Mouse (Mus musculus) liver (tissue): ENCODE measurements around the gene Phospho2.
"Not testable (repeated sequence)": the region's sequence is repeated elsewhere in the genome, so short reads cannot be mapped to it uniquely, and the experiment has no call there.

Experiments used
- DNase-seq: peaks from one replicate; pipeline ENCODE4 v3.0.0-alpha.2; 2020; ENCODE audit warnings: mixed read lengths

Gene Phospho2

GRCm38 (mm10) chr2:69789429-69790069 lies at the start of gene Phospho2, which contains the start of gene Ccdc173:
Gene Phospho2 (plus strand): TSS chr2:69789623.
Gene Ccdc173 (minus strand): TSS chr2:69789575.
- DNase-seq = peak; percentile 99

GRCm38 (mm10) chr2:69745091-69745490 lies 44.3 kb upstream of the Phospho2 start:
- DNase-seq = no peak

- DNase-seq = no peak
Measured at GRCm38 (mm10) chr2:69760980-69761379, 28.4 kb upstream of the Phospho2 start.

- DNase-seq = no peak
Measured at GRCm38 (mm10) chr2:69763340-69763739, 26.1 kb upstream of the Phospho2 start.

- no peak for DNase-seq
Measured at GRCm38 (mm10) chr2:69764716-69765115, 24.7 kb upstream of the Phospho2 start.

GRCm38 (mm10) chr2:69773331-69773730 lies 16.1 kb upstream of the Phospho2 start:
- DNase-seq = no peak

GRCm38 (mm10) chr2:69777985-69778835 lies 11.2 kb upstream of the Phospho2 start:
- no peak for DNase-seq

GRCm38 (mm10) chr2:69778836-69779177 lies 10.6 kb upstream of the Phospho2 start:
- peak; percentile 49 for DNase-seq

- DNase-seq = no peak
Measured at GRCm38 (mm10) chr2:69788974-69789373, 449 bp upstream of the Phospho2 start.

GRCm38 (mm10) chr2:69790285-69790684 lies 862 bp downstream of the Phospho2 start:
- peak; percentile 91 for DNase-seq

GRCm38 (mm10) chr2:69790722-69791121 lies 1.3 kb downstream of the Phospho2 start:
- DNase-seq = no peak

GRCm38 (mm10) chr2:69802911-69803312 lies 13.5 kb downstream of the Phospho2 start:
- peak; percentile 84 for DNase-seq

GRCm38 (mm10) chr2:69803756-69804155 lies 14.3 kb downstream of the Phospho2 start:
- DNase-seq = no peak

- not testable (repeated sequence) for DNase-seq
Measured at GRCm38 (mm10) chr2:69804663-69805062, 15.2 kb downstream of the Phospho2 start.

GRCm38 (mm10) chr2:69810169-69810568 lies 20.7 kb downstream of the Phospho2 start:
- DNase-seq = no peak

- DNase-seq = not testable (repeated sequence)
Measured at GRCm38 (mm10) chr2:69811349-69811748, 21.9 kb downstream of the Phospho2 start.

- DNase-seq = peak; percentile 41
Measured at GRCm38 (mm10) chr2:69816575-69816974, 27.2 kb downstream of the Phospho2 start.

- peak; percentile 65 for DNase-seq
Measured at GRCm38 (mm10) chr2:69818350-69819085, 29.1 kb downstream of the Phospho2 start.

- DNase-seq = no peak
Measured at GRCm38 (mm10) chr2:69820201-69820600, 30.8 kb downstream of the Phospho2 start.

GRCm38 (mm10) chr2:69821711-69822110 lies 32.3 kb downstream of the Phospho2 start, which contains the start of gene Klhl23:
Gene Klhl23 (plus strand): TSS chr2:69821944.
- DNase-seq = peak; percentile 63

GRCm38 (mm10) chr2:69822361-69823128 lies 33.1 kb downstream of the Phospho2 start:
- peak; percentile 57 for DNase-seq

- DNase-seq = peak; percentile 67
Measured at GRCm38 (mm10) chr2:69823129-69823677, 33.8 kb downstream of the Phospho2 start.
